Mouse (Mus musculus): Measurements from ENCODE around the gene Acadm.

Gene Acadm

DNA sequence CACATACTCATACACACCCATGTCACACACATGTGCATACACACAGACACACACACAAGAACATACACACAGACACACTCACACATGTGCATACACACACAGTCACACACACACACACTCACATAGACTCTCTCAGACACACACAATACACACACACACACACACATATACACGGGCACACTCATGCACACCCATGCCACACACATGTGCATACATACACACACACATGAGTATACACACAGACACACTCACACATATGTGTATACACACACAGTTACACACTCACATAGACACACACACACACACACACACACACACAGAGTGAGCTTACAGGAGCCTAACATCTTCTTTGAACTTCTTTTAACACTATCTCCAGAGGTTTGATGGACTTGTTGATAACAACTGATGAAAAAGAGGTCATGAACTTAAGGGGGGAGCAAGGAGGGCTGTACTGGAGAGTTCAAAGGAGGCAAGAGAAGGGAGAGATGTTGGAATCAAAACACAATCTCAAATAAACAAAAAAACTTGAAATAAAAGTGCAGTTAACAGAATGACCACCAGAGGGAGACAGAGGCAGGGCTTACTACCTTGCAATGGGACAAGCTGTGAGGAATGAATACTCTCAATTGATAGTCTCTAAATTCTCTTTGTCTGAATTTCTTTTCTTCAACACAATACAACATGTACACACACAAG lies 14.8 kb upstream of the Acadm start:
- Histone ChIP-seq H3K36me3 (ENCODE audit: control insufficient read depth, insufficient read depth, low read length, poor library complexity, severe bottlenecking) (no peaks in the 10 kb centered on the region), H3K27me3 (ENCODE audit: control insufficient read depth, insufficient read depth, low read length, poor library complexity, severe bottlenecking) (no peaks in the 10 kb centered on the region)
- peak; percentile 69 for DNase-seq (ENCODE audit: low read depth, low spot score)

DNA sequence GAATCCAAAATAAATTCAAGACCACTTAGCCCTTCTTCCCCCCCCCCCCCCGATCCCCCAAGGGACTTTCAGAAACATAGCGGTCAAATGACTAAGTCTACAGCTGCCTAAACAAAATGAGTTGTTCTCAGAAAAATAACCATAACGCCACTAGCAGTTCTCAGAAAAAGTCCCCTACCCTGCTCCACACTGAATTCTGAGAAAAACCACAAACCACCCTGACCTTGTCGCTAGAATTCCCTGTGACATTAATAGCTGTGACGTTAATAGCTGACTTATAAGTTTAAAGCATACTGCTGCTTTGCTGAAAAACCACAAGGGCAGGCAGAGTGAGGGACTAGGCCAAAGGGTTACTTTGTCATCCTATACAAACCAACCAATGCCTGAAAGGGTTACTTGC lies 13.5 kb upstream of the Acadm start:
- Histone ChIP-seq H3K36me3 (ENCODE audit: control insufficient read depth, insufficient read depth, low read length, poor library complexity, severe bottlenecking) (no peaks in the 10 kb centered on the region), H3K27me3 (ENCODE audit: control insufficient read depth, insufficient read depth, low read length, poor library complexity, severe bottlenecking) (no peaks in the 10 kb centered on the region)
- DNase-seq (ENCODE audit: low read depth, low spot score), result no peak

DNA sequence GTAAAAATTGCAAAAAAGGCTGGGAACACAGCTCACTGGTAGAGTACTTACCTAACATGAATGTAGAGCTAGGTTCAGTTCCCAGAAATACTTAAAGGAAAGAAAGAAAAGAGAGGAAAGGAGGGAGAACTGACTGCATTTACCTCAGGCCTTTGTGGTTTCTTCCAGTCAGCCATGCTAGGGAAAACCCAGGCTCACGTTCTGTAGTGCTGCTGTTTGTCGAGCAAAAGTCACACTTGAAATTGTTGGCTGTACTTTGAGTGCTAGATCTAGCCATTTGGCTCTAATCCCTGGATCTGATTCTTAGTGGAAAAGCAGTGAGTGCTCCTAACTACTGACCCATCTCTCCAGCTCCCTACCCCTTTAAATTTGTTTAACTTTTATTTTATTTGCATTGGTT lies 3.7 kb upstream of the Acadm start:
- H3K36me3 ChIP-seq (ENCODE audit: control insufficient read depth, insufficient read depth, low read length, poor library complexity, severe bottlenecking), result no peaks in the 10 kb centered on the region
- DNase-seq (ENCODE audit: low read depth, low spot score), result no peak
- H3K27me3 ChIP-seq (ENCODE audit: control insufficient read depth, insufficient read depth, low read length, poor library complexity, severe bottlenecking), result no peaks in the 10 kb centered on the region

DNA sequence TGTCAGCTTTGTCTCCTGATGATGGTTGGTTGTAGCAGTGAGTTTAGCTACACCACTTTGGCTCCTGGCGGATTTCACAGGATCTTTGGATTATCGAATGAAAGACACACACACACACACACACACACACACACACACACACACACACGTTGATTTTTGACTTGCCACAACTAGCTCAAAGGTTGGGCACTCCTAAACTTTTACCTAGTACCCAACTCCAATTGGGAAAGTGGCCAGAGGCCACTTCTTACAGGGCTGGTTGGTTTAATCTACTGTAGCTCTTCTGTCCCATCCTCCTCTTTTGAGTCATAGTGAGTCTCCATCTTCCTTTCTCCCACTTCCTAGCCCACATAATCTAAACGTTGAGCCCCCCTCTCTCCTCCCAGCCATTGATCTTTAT lies 2.8 kb upstream of the Acadm start:
- Histone ChIP-seq H3K27me3 (ENCODE audit: control insufficient read depth, insufficient read depth, low read length, poor library complexity, severe bottlenecking) (no peaks in the 10 kb centered on the region), H3K36me3 (ENCODE audit: control insufficient read depth, insufficient read depth, low read length, poor library complexity, severe bottlenecking) (no peaks in the 10 kb centered on the region)
- no peak for DNase-seq (ENCODE audit: low read depth, low spot score)

- Histone ChIP-seq H3K36me3 (ENCODE audit: control insufficient read depth, insufficient read depth, low read length, poor library complexity, severe bottlenecking) (peaks cover under 1% of the 10 kb centered on the region; the same call in 1 of the 2 replicates), H3K27me3 (ENCODE audit: control insufficient read depth, insufficient read depth, low read length, poor library complexity, severe bottlenecking) (no peaks in the 10 kb centered on the region)
- DNase-seq (ENCODE audit: low read depth, low spot score), result no peak
Measured at GRCm38 (mm10) chr3:153943901-153944334, 514 bp downstream of the Acadm start.

GRCm38 (mm10) chr3:153943003-153943640 lies 1.3 kb downstream of the Acadm start:
- DNase-seq (ENCODE audit: low read depth, low spot score), result no peak
- no peaks in the 10 kb centered on the region for H3K27me3 ChIP-seq (ENCODE audit: control insufficient read depth, insufficient read depth, low read length, poor library complexity, severe bottlenecking)
- peaks cover 6% of the 10 kb centered on the region; the same call in 1 of the 2 replicates for H3K36me3 ChIP-seq (ENCODE audit: control insufficient read depth, insufficient read depth, low read length, poor library complexity, severe bottlenecking)

DNA sequence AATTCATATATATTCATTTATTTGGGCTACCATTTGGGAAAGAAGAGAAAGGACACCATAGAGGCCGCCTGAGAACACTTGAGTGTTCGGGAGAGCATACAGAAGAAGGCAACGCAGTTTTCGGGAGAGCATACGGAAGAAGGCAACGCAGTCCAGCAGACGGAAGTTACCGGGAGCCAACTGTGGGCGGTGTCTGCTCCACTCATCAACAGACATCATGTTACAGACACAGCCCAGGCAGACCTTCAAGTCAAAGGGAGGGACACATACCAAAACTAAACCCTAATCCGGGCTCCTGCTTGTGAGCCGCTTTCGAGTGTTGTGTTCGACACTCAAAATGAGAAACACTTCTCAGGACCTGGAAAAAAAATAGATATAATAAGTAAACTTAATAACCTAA lies 2.8 kb downstream of the Acadm start:
- H3K27me3 ChIP-seq (ENCODE audit: control insufficient read depth, insufficient read depth, low read length, poor library complexity, severe bottlenecking), result no peaks in the 10 kb centered on the region

GRCm38 (mm10) chr3:153940486-153940885 lies 3.9 kb downstream of the Acadm start:
- no peaks in the 10 kb centered on the region for H3K27me3 ChIP-seq (ENCODE audit: control insufficient read depth, insufficient read depth, low read length, poor library complexity, severe bottlenecking)
- peaks cover 6% of the 10 kb centered on the region; the same call in 1 of the 2 replicates for H3K36me3 ChIP-seq (ENCODE audit: control insufficient read depth, insufficient read depth, low read length, poor library complexity, severe bottlenecking)
- no peak for DNase-seq (ENCODE audit: low read depth, low spot score)

More for the DNA sequence above, 2.8 kb downstream of the Acadm start:
- DNase-seq (ENCODE audit: low read depth, low spot score), result no peak
- H3K36me3 ChIP-seq (ENCODE audit: control insufficient read depth, insufficient read depth, low read length, poor library complexity, severe bottlenecking), result peaks cover 6% of the 10 kb centered on the region; the same call in 1 of the 2 replicates

- peaks cover 6% of the 10 kb centered on the region; the same call in 1 of the 2 replicates for H3K36me3 ChIP-seq (ENCODE audit: control insufficient read depth, insufficient read depth, low read length, poor library complexity, severe bottlenecking)
- H3K27me3 ChIP-seq (ENCODE audit: control insufficient read depth, insufficient read depth, low read length, poor library complexity, severe bottlenecking), result no peaks in the 10 kb centered on the region
Measured at GRCm38 (mm10) chr3:153940021-153940420, 4.4 kb downstream of the Acadm start.

GRCm38 (mm10) chr3:153937116-153937810 lies 7.2 kb downstream of the Acadm start:
- DNase-seq (ENCODE audit: low read depth, low spot score), result no peak
- Histone ChIP-seq H3K36me3 (ENCODE audit: control insufficient read depth, insufficient read depth, low read length, poor library complexity, severe bottlenecking) (peaks cover 9% of the 10 kb centered on the region; the same call in 1 of the 2 replicates), H3K27me3 (ENCODE audit: control insufficient read depth, insufficient read depth, low read length, poor library complexity, severe bottlenecking) (no peaks in the 10 kb centered on the region)

More at GRCm38 (mm10) chr3:153940021-153940420, 4.4 kb downstream of the Acadm start:
- DNase-seq (ENCODE audit: low read depth, low spot score), result no peak

GRCm38 (mm10) chr3:153935878-153936277 lies 8.6 kb downstream of the Acadm start:
- H3K27me3 ChIP-seq (ENCODE audit: control insufficient read depth, insufficient read depth, low read length, poor library complexity, severe bottlenecking), result no peaks in the 10 kb centered on the region
- peaks cover 12% of the 10 kb centered on the region; the same call in 1 of the 2 replicates for H3K36me3 ChIP-seq (ENCODE audit: control insufficient read depth, insufficient read depth, low read length, poor library complexity, severe bottlenecking)
- DNase-seq (ENCODE audit: low read depth, low spot score), result no peak

GRCm38 (mm10) chr3:153932461-153932860 lies 12.0 kb downstream of the Acadm start:
- no peak for DNase-seq (ENCODE audit: low read depth, low spot score)
- Histone ChIP-seq H3K36me3 (ENCODE audit: control insufficient read depth, insufficient read depth, low read length, poor library complexity, severe bottlenecking) (peaks cover 6% of the 10 kb centered on the region; the same call in 1 of the 2 replicates), H3K27me3 (ENCODE audit: control insufficient read depth, insufficient read depth, low read length, poor library complexity, severe bottlenecking) (no peaks in the 10 kb centered on the region)

- DNase-seq (ENCODE audit: low read depth, low spot score), result no peak
- Histone ChIP-seq H3K27me3 (ENCODE audit: control insufficient read depth, insufficient read depth, low read length, poor library complexity, severe bottlenecking) (no peaks in the 10 kb centered on the region), H3K36me3 (ENCODE audit: control insufficient read depth, insufficient read depth, low read length, poor library complexity, severe bottlenecking) (peaks cover 9% of the 10 kb centered on the region)
Measured at GRCm38 (mm10) chr3:153929526-153929925, 14.9 kb downstream of the Acadm start.

- Histone ChIP-seq H3K27me3 (ENCODE audit: control insufficient read depth, insufficient read depth, low read length, poor library complexity, severe bottlenecking) (no peaks in the 10 kb centered on the region), H3K36me3 (ENCODE audit: control insufficient read depth, insufficient read depth, low read length, poor library complexity, severe bottlenecking) (peaks cover 6% of the 10 kb centered on the region)
- DNase-seq (ENCODE audit: low read depth, low spot score), result no peak
Measured at GRCm38 (mm10) chr3:153926333-153926732, 18.1 kb downstream of the Acadm start.

Data from splenic B cell, adult 2 months (primary cell).